Mouse (Mus musculus) left cerebral cortex, adult 2 months (tissue): ENCODE results near the gene Bcl2. TPM values are rescaled to one million over a fixed set of nuclear protein-coding genes. Genes with fewer than 3 reads are reported as not detected.

ENCODE experiments used
- DNase-seq, 2 experiments: peaks; one replicate each; pipeline ENCODE4 v3.0.0; 2021 to 2022; ENCODE audit warnings: low spot score in 2 of 2, mixed read lengths in 1 of 2; ENCODE audit errors: extremely low spot score in 1 of 2
- H3K27ac ChIP-seq: fragments of 200-600 bp; 2 replicates; pipeline ENCODE4 v1.8.1; 2022
- H3K4me3 ChIP-seq: fragments of 200-600 bp; 2 replicates; pipeline ENCODE4 v1.8.1; 2022
- CTCF ChIP-seq: fragments of 200-600 bp; IDR thresholded peaks from 2 replicates; pipeline ENCODE4 v1.8.1; 2022; ENCODE audit warnings: antibody characterized with exemption, mild to moderate bottlenecking, moderate library complexity
- intact Hi-C: fragments of 180-260 bp; cut with DNase I; formaldehyde crosslinking; loops from one replicate; pipeline ENCODE4 v1.15.1; 2025
- total RNA-seq, 2 experiments: library from RNA; stranded (reverse); gene quantifications; 2 replicates each; pipeline ENCODE4 v1.2.3; 2021

The Bcl2 gene
- total RNA-seq, 2 experiments from 2014 or later, result 14.5 to 17.5 TPM

- Histone ChIP-seq H3K4me3 (no peak overlapping the region), H3K27ac (no peak overlapping the region)
- intact Hi-C loops, result no loop called here
- DNase-seq, result no peak
- no peak for TF ChIP-seq CTCF
Observed at GRCm38 (mm10) chr1:106570870-106571269, 143.2 kb downstream of the Bcl2 start.

GRCm38 (mm10) chr1:106570366-106570765 lies 143.7 kb downstream of the Bcl2 start:
- intact Hi-C loops, result no loop called here
- TF ChIP-seq CTCF, result no peak
- Histone ChIP-seq H3K4me3 (no peak overlapping the region), H3K27ac (no peak overlapping the region)
- DNase-seq, result no peak

DNA sequence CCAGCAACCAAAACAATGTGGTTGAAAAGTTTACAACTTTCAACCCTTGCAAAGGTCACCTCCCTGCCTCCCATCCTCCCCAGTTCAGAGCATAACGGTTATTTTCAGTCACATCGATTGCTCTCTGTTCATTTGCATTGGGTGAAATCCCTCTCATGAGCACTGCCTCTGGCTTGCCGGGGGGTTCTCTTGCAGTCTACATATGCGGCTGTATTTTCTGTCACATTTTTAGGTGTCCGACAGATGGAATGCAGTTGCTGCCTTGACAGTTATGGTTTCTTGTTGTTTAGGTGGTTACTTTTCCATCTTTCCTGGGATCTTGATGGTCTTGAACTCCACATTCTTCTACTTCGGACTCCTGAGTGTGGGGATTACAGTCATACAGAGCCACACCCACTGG lies 144.4 kb downstream of the Bcl2 start:
- Histone ChIP-seq H3K27ac (no peak overlapping the region), H3K4me3 (no peak overlapping the region)
- no peak for DNase-seq
- no peak for TF ChIP-seq CTCF
- intact Hi-C loops, result no loop called here

DNA sequence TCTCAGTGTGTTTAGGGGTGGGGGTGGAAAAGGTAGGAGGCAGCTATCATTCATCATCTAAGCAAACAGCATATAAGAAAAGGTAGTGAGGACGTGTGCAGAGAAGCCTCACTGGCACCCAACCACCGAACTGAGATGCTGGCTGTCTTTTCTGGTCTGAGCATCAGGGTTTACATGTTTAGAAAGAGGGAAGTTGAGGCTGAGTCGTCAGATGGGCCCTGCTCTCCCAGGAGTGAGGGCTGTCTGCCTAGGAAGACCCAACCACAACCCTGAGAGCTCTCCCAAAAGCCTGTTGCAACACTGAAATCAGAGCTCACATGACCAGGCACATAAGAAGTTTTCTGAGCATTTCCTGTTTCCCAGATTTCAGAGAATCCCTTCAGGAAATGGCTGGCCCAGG lies 145.2 kb downstream of the Bcl2 start:
- no peak for TF ChIP-seq CTCF
- intact Hi-C loops, result no loop called here
- no peak for DNase-seq
- H3K27ac ChIP-seq, result no peak overlapping the region
- no peak overlapping the region for H3K4me3 ChIP-seq

GRCm38 (mm10) chr1:106567506-106567905 lies 146.6 kb downstream of the Bcl2 start:
- Histone ChIP-seq H3K27ac (no peak overlapping the region), H3K4me3 (no peak overlapping the region)
- no peak for DNase-seq
- TF ChIP-seq CTCF, result no peak
- intact Hi-C loops, result no loop called here

GRCm38 (mm10) chr1:106566120-106567086 lies 147.7 kb downstream of the Bcl2 start:
- Histone ChIP-seq H3K4me3 (no peak overlapping the region), H3K27ac (no peak overlapping the region)
- TF ChIP-seq CTCF, result no peak
- intact Hi-C loops, result no loop called here
- DNase-seq, result no peak

DNA sequence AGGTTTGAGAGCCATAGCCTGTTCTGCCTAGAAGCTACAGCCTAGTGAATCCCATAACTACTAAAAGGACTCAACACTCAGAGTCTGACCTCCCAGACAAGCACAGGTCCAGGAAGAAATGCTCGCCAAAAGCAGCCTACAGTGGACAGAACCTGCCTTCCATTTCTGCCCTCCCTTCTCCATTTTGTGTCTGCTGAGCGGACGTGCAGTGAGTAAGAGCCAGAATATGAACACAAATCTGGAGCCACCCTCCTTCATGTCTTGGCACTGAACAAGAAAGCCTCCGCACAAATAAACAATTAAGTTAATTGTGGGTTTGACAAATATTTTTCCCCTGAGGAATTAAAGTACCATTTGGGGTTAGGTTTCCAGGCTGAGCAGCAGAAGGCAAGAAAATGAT lies 148.8 kb downstream of the Bcl2 start:
- no peak overlapping the region for H3K27ac ChIP-seq
- no peak overlapping the region for H3K4me3 ChIP-seq
- intact Hi-C loops, result no loop called here
- no peak for TF ChIP-seq CTCF
- no peak for DNase-seq

DNA sequence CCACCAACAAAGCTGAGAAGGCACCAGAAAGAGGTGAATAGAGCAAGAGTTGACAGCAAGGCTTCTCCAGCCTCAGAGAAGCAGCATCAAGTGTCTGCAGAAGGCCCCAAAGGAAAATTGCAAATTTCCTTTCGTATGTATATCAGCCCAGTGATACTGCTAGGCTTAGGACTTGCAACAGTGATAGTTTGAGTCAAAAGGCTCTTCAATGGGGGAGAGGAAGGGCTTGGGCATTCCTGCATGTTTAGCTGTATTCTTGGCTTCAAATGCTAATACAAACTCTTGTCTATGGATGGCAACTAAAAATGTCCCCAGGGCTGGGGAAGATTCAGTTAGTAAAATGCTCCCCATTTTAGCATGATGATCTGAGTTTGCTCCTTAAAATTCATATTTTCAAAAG lies 149.6 kb downstream of the Bcl2 start:
- TF ChIP-seq CTCF, result no peak

DNA sequence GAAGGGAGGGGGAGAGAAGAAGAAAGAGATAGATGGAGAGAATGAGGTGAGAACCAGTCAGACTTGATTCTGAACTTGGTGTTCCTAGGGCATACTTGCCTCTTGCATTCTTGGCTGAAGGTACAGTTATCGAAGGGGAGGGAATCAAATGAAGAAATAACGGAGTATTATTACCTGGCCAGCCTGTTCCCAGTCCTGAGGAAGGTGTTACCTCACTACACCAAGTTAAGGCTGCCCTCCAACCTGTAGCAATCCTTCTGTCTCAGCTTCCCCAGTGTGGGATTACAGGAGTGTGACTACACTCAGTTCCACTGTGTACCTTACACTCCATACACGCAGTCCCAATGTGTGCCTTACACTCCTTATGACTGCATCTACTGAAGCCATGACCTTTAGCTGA lies 151.3 kb downstream of the Bcl2 start:
- Histone ChIP-seq H3K27ac (no peak overlapping the region), H3K4me3 (no peak overlapping the region)
- DNase-seq, result no peak
- intact Hi-C loops, result no loop called here
- TF ChIP-seq CTCF, result no peak

More for the DNA sequence above, 149.6 kb downstream of the Bcl2 start:
- Histone ChIP-seq H3K4me3 (no peak overlapping the region), H3K27ac (no peak overlapping the region)
- no peak for DNase-seq
- intact Hi-C loops, result no loop called here

GRCm38 (mm10) chr1:106561085-106561760 lies 152.9 kb downstream of the Bcl2 start:
- Histone ChIP-seq H3K27ac (no peak overlapping the region), H3K4me3 (no peak overlapping the region)
- intact Hi-C loops, result no loop called here
- DNase-seq, result no peak
- TF ChIP-seq CTCF, result no peak

DNA sequence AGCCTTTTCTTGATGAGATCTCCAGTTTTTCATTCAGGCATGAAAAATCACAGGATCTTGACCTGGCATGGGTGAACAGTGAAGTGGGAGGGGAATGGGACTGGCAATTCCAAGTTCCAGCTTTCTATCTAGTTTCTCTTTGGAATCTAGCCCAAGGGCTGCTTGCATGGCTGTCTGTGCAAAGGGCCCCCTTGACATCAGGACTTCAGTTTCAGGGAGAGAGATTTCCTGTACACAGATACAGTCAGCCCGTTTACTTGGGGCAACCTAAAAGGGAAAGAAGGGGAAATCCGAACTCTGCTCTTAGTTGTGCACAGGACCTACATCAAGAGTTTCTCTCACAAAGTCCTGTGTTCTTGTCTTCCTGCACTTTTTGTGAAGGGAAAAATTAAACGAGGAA lies 154.0 kb downstream of the Bcl2 start:
- no peak for DNase-seq
- Histone ChIP-seq H3K27ac (no peak overlapping the region), H3K4me3 (no peak overlapping the region)
- intact Hi-C loops, result no loop called here
- no peak for TF ChIP-seq CTCF

DNA sequence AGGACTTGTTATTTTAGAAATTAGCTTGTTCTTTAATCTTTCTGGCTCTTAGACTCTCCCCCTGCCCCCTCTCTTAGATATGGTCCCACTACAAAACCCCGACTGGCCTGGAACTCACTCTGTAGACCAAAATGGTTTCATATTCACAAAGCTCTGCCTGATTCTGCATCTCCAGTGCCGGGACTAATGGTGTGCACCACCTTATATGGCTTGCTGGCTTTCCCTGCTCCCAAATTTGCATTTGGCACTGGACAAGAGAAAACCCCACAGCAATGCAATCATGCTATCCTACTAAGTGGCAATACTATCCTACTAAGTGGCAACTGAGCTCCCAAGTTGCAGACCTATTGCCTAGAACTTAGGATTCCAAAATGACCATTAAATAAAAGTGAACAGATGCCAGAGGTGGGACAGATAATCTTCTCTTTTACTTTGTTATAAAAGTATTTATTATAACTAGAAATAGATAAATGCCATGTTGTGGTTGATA lies 154.9 kb downstream of the Bcl2 start:
- Histone ChIP-seq H3K4me3 (no peak overlapping the region), H3K27ac (no peak overlapping the region)
- TF ChIP-seq CTCF, result no peak
- intact Hi-C loops, result no loop called here
- no peak for DNase-seq
